Mouse (Mus musculus) Muller cell, postnatal 12 days (primary cell): ENCODE results near the gene Tcl1b3.
"Not testable (repeated sequence)": the region's sequence is repeated elsewhere in the genome, so short reads cannot be mapped to it uniquely, and the experiment has no call there.

ENCODE experiments used
- DNase-seq: peaks from one replicate; pipeline ENCODE4 v3.0.0-alpha.2; 2015; ENCODE audit errors: inconsistent ontology term

The Tcl1b3 gene

GRCm38 (mm10) chr12:105190743-105191142 lies at the start of gene Tcl1b3:
Gene Tcl1b3, plus strand, starts transcription at chr12:105191043.
- not testable (repeated sequence) for DNase-seq

- DNase-seq, result no peak
Observed at GRCm38 (mm10) chr12:105143096-105143495, 47.7 kb upstream of the Tcl1b3 start.

- DNase-seq, result not testable (repeated sequence)
Observed at GRCm38 (mm10) chr12:105144928-105145327, 45.9 kb upstream of the Tcl1b3 start.

GRCm38 (mm10) chr12:105145714-105146113 lies 45.1 kb upstream of the Tcl1b3 start, which contains the start of gene Tcl1b2:
Gene Tcl1b2, plus strand, starts transcription at chr12:105146014.
- DNase-seq, result no peak

GRCm38 (mm10) chr12:105155286-105155685 lies 35.6 kb upstream of the Tcl1b3 start:
- DNase-seq, result not testable (repeated sequence)

GRCm38 (mm10) chr12:105158842-105159241 lies 32.0 kb upstream of the Tcl1b3 start:
- no peak for DNase-seq

- DNase-seq, result no peak
Observed at GRCm38 (mm10) chr12:105159390-105159789, 31.5 kb upstream of the Tcl1b3 start, which contains the start of gene Tcl1b1. Gene Tcl1b1, plus strand, starts transcription at chr12:105159690.

GRCm38 (mm10) chr12:105166734-105167133 lies 24.1 kb upstream of the Tcl1b3 start:
- no peak for DNase-seq

- no peak for DNase-seq
Observed at GRCm38 (mm10) chr12:105173366-105173765, 17.5 kb upstream of the Tcl1b3 start.

- not testable (repeated sequence) for DNase-seq
Observed at GRCm38 (mm10) chr12:105174318-105174717, 16.5 kb upstream of the Tcl1b3 start.

GRCm38 (mm10) chr12:105176044-105176443 lies 14.8 kb upstream of the Tcl1b3 start, which contains the start of gene Tcl1b5:
Gene Tcl1b5, plus strand, starts transcription at chr12:105176344.
- DNase-seq, result not testable (repeated sequence)

GRCm38 (mm10) chr12:105181040-105181644 lies 9.7 kb upstream of the Tcl1b3 start:
- DNase-seq, result not testable (repeated sequence)

GRCm38 (mm10) chr12:105188980-105189379 lies 1.9 kb upstream of the Tcl1b3 start:
- not testable (repeated sequence) for DNase-seq

GRCm38 (mm10) chr12:105199684-105200497 lies 9.0 kb downstream of the Tcl1b3 start:
- DNase-seq, result not testable (repeated sequence)

GRCm38 (mm10) chr12:105201657-105202056 lies 10.8 kb downstream of the Tcl1b3 start, which contains the start of gene Tcl1b4:
Gene Tcl1b4, plus strand, starts transcription at chr12:105201957.
- not testable (repeated sequence) for DNase-seq

GRCm38 (mm10) chr12:105207071-105207470 lies 16.2 kb downstream of the Tcl1b3 start:
- no peak for DNase-seq

GRCm38 (mm10) chr12:105208441-105208840 lies 17.6 kb downstream of the Tcl1b3 start:
- no peak for DNase-seq

- no peak for DNase-seq
Observed at GRCm38 (mm10) chr12:105209231-105209630, 18.4 kb downstream of the Tcl1b3 start.

- no peak for DNase-seq
Observed at GRCm38 (mm10) chr12:105217101-105217760, 26.4 kb downstream of the Tcl1b3 start.

- DNase-seq, result no peak
Observed at GRCm38 (mm10) chr12:105222601-105223319, 31.9 kb downstream of the Tcl1b3 start, which contains the start of gene Tcl1. Gene Tcl1, minus strand, starts transcription at chr12:105222793.

- no peak for DNase-seq
Observed at GRCm38 (mm10) chr12:105224621-105225320, 33.9 kb downstream of the Tcl1b3 start.
